Mouse (Mus musculus): ENCODE data around the gene Asb8.

Gene Asb8

DNA sequence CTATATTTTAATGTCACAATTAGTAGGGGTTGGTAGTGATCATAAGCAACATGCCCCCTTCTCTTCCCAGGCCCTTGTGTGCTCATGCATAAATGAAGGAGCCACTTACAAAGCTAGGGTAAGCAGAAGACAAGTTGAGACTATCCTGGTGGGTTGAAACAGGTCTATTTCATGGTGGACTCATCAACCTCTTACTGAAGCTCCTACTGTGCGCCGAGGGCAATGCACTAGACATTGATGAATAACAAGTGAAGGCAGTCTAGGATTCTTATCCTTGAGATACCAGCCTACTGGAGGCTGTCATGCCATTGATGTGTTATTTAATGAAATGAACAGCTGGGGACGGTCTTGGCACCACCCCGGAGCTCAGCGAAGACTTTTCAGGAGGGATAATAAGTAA lies 10.2 kb downstream of the Asb8 start:
- no peak for DNase-seq

DNA sequence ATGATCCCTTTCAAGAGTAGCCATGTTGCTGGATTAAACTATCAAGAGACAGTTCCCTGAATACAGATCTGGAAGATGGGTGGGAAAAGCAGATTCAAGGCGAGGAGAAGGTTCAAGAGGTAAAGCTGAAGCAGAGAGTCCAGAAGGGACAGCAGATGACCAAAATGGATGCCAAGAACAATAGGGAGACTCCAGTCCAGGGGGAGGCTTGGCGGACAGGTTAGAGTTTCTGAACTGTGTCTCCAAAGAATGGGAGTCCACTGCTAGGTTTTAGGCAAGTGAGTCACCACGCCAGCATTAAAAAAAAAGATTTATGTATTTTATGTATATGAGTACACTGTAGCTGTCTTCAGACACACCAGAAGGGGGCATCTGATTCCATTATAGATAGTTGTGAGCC lies 10.8 kb downstream of the Asb8 start:
- DNase-seq: no peak

DNA sequence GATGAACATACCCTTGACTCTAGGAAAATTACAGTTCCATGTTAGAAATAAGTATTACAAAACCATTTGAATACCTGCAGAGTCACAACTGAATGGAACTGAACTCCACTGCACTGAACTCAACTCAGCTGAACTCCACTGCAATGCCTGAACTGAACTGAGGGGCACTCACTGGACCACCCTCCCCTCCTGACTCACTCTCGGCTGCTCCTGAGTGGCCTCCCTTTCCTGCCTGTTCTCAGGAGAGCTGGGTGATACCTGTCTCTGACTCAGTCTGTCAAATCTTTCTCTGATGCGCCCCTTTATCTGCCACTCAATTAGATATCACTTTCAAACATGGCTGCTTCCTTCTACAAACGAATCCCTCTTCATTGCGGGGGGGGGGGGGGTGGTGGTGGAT lies 11.3 kb downstream of the Asb8 start:
- no peak for DNase-seq

DNA sequence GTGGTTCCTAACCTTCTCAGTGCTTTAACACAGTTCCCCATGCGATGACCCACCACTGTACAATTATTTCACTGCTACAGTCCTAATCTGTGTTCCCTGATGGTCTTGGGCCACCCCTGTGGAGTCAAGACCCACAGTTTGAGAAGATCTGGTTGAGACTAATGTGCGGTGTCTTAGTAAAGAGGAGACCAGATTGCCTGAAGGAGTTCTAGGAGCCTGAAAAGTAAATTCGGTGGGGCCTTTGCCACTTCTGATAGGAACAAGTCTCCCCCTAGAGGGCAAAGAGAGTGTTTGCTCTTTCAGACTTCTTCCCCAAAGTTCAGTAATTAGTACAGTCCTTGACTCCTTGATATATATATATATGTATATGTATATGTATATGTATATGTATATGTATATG lies 11.8 kb downstream of the Asb8 start:
- DNase-seq: no peak

DNA sequence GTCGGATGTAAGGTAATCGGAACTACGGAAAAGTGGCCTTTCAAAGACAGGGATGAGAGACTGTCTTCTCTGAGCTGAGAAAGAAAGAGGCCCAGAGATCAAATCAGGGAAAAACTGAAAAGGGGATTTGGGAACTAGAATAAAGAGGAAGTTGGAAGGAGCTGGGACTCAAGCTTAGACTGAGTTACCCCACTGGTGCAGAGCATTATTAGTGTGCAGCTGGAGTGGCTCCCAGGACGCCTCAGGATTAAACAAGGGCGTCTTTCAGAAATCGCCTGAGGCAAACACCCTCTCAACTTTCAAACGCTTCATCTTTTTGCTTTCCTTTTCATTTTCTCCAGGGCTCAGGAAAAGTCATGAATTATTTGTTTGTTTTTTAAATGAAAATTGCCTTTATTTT lies 12.5 kb downstream of the Asb8 start:
- peak in 1 of 2 experiments; percentile 56 for DNase-seq

DNA sequence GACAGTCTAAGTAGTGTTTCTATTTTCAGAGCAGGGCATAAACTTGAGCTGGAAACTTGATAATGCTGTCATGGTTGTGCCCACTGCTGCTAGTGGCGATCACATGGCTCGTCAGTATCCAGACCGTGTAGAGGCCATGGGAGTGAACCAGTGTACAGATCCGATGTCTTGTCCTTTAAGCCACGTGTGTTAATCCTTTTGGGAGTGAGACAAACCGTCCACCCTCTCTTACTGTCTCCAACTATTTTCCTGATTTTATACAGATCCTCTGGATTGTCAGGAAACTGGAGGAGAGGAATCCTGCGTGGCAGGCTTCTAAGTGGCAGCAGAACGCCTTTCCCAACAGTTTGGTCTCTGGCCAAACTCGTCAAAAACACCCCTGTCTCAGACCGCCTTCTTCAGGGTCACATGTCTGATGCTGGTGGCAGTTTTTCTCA lies 16.2 kb downstream of the Asb8 start:
- no peak for DNase-seq

DNA sequence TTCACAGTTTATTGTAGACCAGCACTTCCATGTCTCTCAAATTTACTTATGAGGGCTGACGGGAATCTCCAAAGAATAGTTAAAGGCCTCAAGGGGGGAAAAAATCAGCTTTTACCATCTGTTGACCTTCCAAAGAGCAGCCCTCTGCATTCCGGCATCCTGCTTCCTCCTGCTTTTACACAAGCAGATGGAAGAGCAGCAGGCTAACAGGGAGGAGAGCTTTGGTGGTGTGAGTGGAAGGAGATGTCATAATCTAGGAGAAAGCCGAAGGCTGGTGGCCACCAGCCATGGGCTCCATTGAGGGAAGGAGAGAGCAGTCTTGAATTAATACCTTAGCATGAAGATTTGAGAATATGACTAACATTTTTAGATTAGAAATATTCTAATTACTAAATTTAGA lies 17.1 kb downstream of the Asb8 start:
- DNase-seq: no peak

DNA sequence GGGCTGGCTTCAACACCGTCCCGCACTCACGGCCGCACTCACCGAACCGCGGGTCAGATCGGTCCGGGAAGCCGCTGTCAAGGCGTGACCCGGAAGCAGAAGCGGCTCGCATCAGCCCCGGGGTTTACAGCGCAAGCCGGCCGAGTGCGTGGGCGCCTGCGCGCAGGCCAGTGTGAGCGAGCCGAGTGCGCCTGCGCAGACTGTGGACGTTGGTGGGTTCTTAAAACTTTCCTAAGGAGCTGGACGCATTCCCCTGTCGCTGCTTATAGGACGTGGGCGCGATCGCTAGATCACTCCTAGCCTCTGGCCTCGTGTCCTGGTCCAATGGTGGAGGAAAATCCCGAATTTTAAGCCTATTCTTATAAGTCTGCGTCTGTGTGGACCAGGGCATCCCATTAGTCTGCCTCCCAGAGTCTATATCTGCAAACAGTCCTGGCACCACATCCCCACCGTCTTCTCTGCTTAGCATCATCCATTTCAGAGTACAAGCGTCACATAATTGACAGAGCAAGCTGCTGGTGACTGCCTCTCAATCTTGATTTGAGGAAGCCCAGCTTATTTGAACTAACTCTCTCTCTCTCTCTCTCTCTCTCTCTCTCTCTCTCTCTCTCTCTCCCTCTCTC lies 19.8 kb downstream of the Asb8 start:
- peak; percentile 95 to 97 for DNase-seq

DNA sequence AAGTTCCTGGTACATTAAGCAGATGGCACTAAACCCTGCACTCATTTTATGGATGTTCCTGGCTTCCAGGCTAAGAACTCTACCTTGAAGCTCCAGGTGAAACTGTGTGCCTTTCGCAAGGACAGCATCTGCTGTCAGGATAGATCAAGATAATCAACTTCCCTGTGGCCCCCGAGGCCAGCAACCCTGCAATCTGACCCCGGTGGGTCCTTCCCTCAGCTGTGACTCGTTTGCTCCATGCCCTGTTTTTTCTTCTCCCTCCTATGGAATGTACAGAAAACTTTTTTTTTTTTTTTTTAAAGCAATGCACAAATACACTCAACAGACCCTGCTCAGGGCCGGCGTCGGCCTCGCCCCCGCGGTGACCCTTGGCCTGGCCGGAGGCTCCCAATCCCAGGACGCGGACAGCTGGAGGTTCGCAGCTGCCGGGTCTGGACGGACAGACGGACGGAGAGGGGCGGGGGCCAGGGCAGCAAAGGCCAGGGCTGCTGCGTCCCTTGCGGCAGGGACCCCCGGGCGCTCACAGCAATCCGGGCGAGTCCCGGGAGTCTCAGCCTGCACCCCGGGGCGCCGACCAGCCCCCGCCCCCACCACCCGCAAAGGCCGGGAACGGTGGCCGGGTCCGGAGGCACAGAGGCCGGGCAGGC lies 20.4 kb downstream of the Asb8 start:
- DNase-seq: peak in 1 of 2 experiments; percentile 59

DNA sequence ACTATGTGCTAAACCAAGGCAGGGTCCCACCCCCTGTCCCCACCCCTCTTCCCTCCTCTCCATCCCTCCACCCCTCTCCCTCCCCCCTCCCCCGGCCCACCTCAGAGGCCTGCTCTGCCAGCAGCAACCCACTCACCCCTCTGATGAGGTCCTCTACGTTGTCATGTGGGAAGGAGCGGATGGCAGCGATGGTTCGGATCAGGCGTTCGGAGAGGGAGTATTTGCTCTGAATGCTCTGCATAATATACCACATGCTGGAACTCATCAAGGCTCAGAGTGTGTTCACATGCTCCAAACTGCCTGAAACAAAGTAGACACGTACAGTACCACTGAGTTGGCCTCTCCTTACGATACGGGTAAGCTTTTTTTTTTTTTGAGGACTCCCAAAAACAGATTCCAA lies 22.9 kb downstream of the Asb8 start:
- DNase-seq: no peak

DNA sequence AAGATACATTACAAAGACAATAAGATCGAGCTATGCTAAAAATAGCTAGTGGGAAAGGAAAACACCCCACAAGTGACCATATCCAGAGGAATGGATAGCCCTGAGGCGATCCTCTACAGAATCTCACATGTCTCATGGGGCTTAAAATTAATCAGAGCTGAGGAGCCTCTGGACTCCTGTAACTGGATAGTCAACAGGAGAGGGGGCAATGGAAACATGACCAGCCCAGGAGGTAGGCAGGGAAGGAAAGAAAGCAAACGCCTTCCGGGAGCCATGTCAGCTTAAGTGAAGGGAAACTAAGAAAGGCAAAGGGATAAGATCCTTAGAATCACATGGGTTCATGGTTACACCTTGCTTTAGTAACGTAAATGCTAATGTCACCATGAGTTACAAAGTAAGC lies 24.6 kb downstream of the Asb8 start:
- DNase-seq: no peak

DNA sequence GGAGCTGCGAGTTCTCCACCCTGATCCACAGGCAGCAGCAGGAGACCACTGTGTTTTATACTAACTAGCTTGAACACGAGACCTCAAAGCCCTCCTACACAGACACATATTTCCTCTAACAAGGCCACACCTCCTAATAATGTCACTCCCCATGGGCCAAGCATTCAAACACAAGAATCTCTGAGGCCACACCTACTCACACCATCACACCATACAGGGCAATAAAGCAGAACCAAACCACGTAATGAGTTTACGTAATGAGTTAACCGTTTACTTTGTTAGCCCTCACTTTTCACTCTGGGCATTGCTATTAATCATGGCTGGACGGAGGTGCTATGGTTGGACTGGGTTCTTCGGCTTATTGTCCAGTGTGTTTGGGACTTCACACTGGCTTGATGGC lies 25.7 kb downstream of the Asb8 start:
- no peak for DNase-seq

DNA sequence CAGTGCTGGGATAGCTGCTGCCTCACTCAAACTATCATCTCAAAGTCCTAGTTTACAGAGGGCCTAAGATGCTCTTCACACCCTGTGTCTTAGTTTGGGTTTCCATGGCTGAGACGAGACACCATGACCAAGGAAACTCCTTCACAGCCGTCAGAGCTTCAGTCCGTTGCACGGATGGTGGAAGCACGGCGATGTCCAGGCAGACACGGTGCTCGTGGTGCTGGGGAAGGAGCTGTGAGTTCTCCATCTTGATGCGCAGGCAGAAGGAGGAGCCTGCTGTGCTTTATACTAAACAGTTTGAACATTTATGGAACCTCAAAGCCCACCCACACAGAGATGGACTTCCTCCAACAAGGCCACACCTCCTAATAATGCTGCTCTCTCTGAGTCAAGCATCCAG lies 28.6 kb downstream of the Asb8 start:
- DNase-seq: no peak

DNA sequence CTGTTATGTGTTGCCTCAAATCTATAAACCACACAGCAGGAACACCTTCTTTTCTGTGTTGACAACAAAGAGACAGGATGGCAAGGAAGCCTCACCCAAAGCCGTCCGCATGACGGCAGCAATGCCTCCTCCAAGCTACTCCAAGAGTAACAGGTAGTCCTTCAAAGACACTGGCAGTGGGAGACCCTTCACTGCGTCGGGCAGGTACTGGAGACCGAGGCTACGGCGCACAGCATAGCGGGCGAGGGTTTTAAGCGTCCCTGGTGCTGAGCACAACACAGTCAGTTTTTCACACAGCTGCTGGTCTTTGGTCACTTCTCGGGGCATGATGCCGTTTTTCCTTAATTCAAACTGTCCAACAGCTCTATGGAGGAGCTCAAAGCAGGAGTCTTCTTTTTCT lies 29.8 kb downstream of the Asb8 start:
- no peak for DNase-seq

DNA sequence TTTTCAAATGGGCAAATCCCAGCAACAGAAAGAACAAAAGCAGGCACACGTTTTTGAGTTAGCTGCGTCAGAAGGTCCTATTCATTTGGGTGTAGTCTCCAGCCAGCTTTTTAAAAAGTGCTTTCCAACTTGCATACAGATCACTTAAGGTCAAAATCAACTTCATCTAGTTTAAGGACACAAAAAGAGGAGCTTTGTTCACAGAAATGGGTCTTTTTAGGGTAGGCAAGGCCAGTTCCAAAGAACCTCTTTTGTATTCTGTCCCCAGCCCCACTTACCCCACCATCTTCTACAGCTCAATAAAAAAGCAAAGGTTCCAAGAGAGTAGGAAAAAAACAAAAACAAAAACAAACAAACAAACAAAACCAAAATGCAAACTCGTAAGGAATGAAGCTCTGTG lies 30.8 kb downstream of the Asb8 start:
- no peak for DNase-seq

DNA sequence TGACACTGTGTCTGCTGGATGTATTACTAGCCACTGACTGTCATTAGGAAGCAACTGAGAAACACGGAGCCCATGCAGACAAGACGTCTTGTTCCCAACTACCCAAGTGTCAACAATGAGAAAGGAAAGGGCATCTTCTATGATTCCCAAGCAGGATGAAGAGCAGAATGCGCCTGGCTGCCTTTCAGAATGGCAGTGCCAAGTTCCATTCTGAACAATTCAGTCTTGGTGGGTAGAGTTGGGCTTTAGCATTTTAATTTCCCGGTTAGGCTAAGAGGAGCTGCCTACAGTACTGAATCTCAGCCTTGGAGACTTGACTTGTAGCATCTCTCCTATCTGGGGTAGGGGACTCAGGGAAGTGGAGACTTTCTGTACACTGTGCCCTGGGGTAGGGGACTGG lies 31.4 kb downstream of the Asb8 start:
- no peak for DNase-seq

DNA sequence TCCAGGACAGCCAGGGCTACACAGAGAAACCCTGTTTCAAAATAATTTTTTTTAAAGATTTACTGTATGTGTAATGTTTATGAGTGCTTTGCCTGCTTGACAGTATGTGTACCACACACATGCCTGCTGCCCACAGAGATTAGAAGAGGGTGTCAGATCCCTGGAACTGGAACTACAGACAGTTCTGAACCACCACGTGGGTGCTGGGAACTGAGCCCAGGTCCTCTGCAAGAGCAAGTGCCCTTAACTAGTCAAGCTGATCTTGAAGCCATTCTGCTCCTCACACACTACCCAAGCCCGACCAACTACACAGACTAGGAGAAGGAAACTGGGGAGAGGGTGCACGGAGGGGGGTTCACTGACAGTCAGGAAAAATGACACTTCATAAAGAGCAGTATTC lies 32.0 kb downstream of the Asb8 start:
- no peak for DNase-seq

DNA sequence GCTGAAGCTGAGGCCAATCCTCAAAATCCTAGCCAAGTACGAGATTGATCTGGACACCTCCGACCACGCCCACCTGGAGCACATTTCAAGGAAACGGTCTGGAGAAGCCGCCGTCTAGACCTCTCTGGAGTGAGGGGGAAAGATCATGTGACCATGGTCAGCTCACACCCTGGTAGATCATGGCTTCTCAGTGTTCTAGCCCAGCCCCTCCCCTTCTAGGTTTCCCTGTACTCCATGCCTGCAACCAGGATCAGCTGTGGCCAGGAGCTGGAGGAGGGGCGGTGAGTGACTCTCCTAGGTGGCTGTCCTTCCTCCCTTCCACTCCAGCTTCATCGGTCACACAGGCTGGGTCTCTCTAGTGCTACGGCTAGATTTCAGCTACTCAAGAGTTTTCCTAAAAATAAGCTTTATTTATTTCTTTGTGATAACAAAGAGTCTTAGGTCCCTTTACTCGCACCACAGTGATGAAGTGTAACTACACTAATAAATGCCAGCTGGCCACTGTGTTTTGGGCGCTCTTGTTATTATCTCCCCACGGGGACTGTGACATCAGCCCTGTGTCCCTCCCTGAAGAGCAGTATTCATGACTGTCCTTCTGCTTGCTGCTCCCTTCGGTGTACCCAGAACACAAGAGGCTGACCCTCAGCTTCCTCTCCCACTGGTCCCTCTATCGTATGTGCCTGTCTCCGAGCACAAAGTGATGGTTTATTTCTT lies 33.3 kb downstream of the Asb8 start:
- DNase-seq: peak; percentile 17 to 67

DNA sequence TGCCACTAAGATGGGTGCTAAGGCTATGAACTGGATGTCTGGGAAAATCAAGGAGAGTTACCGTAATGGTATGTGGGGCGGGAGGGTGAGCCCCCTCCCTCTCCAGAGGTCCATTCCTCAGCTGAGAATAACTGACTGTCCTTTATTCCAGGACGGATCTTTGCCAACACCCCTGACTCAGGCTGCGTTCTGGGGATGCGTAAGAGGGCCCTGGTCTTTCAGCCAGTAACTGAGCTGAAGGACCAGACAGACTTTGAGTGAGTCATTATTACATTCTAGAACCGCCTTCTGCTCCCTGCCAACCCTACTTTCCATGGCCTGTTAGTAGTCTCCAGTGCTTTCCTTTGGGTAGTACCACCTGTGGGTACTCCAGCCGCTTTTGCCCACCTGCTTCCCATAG lies 34.0 kb downstream of the Asb8 start:
- no peak for DNase-seq

DNA sequence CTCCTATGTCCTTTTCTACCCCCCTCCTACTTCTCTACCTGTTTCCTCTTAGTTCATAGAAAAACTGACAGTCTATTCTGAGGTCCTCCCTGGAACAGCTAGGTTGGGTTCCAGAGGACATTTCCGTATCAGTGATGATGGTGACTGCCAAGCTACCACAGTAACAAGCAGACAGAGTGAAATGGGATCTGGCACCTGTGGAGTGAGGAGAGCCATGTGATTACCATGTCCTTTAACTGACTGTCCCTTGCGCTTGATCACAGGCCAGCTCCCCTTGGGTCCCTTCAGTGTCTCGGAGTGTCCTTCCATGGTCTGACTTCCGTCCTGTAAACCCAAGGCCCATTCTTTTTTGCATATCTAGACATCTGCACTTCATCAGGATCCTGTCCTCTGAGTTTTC lies 34.4 kb downstream of the Asb8 start:
- no peak for DNase-seq

DNA sequence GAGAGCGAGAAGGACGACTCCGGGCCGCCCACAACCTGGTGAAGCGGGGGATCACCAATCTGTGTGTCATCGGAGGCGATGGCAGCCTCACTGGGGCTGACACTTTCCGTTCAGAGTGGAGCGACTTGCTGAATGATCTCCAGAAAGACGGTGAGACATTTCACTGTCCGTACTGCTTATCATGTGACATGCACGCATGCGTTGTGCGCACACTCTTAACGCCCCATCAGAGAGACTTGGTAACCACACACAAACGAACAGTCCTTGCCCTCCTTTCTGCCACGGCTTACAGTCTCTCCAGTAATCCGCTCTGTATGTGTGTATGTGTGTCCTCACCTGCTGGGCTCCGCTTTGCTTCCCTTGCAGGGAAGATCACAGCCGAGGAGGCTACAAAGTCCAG lies 44.6 kb downstream of the Asb8 start:
- DNase-seq: no peak

DNA sequence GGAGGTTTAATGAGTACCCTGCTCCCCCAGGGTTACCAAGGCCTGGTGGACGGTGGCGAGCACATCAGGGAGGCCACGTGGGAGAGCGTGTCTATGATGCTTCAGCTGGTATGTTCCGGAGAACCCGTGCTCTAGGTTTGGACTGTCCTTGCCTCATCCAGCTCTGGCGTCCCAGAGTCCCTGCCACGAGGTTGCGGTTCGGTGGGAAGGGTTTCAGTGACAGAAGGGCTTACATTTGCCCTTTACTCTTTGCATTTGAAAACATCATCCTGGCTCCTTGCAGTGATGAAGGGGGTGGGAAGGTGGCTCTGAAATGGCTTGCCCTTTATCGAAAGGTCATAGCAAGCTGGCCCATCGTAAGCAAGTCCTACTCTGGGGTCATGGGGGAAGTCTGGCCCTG lies 46.1 kb downstream of the Asb8 start:
- no peak for DNase-seq

DNA sequence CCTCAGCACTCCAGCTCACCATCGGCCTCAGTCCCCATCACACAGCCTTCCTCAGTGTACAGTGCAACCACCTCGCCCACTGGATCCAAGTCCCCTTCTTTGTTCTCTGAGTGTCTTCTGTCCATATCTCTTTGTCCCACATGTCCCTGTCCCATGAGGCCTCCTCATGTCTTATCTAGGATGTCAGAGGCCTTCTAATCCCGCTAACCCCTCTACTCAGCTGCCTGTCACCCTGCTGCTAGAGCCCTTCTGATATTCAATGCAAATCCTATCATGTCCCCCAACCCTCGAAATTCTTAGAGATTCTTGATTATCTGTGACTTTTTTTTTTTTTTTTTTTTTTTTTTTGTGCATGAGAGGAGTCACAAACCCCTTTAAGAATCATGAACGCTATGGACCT lies 49.1 kb downstream of the Asb8 start:
- no peak for DNase-seq

DNA sequence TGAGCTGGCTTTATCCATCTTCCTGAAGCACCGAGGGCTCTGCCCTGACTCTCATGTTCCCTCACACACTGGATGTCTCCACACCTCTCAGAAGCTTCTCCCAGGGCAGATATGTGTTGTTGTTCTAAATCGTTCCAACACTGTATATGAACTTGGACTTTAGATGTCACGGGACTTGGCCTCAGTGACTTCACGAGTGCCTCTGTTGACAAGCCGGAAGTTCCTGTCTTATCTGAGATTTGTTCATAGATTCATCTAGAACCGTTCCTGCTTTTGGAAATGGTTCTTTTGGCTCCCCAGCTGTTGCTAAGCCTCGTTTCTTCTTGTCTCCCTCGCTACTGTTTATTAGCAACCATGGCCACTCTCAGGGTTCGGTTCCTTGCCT lies 49.7 kb downstream of the Asb8 start:
- DNase-seq: no peak
